Mouse (Mus musculus) small intestine, adult 2 months (tissue): ENCODE measurements around the gene Arhgap28. TPM values are rescaled to one million over a fixed set of nuclear protein-coding genes. Genes with fewer than 3 reads are reported as not detected.

ENCODE experiments used
- H3K27ac ChIP-seq: fragments of 200-500 bp; 2 replicates; pipeline ENCODE4 v1.5.1; 2012; ENCODE audit warnings: low read depth, low read length, control low read depth, inconsistent platforms; ENCODE audit not compliant: insufficient read depth
- H3K27me3 ChIP-seq: fragments of 200-500 bp; 2 replicates; pipeline ENCODE4 v1.6.1; 2012; ENCODE audit warnings: mild to moderate bottlenecking, moderate library complexity, low read length, inconsistent platforms; ENCODE audit not compliant: control insufficient read depth, insufficient read depth
- H3K36me3 ChIP-seq: fragments of 200-500 bp; 2 replicates; pipeline ENCODE4 v1.6.1; 2012; ENCODE audit warnings: mild to moderate bottlenecking, low read length, control low read depth, inconsistent platforms; ENCODE audit not compliant: control insufficient read depth, insufficient read depth
- H3K4me1 ChIP-seq: fragments of 200-500 bp; 2 replicates; pipeline ENCODE4 v1.6.1; 2012; ENCODE audit warnings: low read length, inconsistent platforms, mixed read lengths; ENCODE audit not compliant: control insufficient read depth, insufficient read depth, insufficient read length
- H3K4me3 ChIP-seq: fragments of 200-500 bp; 2 replicates; pipeline ENCODE4 v1.5.1; 2012; ENCODE audit warnings: low read depth, mild to moderate bottlenecking, control low read depth, inconsistent platforms, low read length, moderate library complexity
- CTCF ChIP-seq: fragments of 200-500 bp; IDR thresholded peaks from 2 replicates; pipeline ENCODE4 v1.5.1; 2012; ENCODE audit warnings: low read depth, mild to moderate bottlenecking, control low read depth, inconsistent platforms, low read length, moderate library complexity, mixed read lengths; ENCODE audit not compliant: insufficient replicate concordance, insufficient read length; ENCODE audit errors: extremely low read depth
- POLR2A ChIP-seq: fragments of 200-500 bp; IDR thresholded peaks from 2 replicates; pipeline ENCODE4 v1.6.1; 2012; ENCODE audit warnings: low read depth, mild to moderate bottlenecking, control low read depth, inconsistent platforms, low read length, moderate library complexity
- WGBS: fragments of 180-500 bp; shearing (Covaris S2); methylation state at CpG from one replicate; pipeline ENCODE4 v1.1.7; 2018; 5-methylcytosine and 5-hydroxymethylcytosine counted together
- polyA plus RNA-seq: library from polyadenylated mRNA; depleted of rRNA; stranded (reverse); fragments of >200 nt; gene quantifications from 2 replicates; pipeline ENCODE4 v1.2.3, GENCODE M21; 2012

Arhgap28 gene
- polyA plus RNA-seq, 1 experiment = 0.93 TPM

GRCm38 (mm10) chr17:67904315-67904944, 99.5 kb downstream of the Arhgap28 start:
- TF ChIP-seq CTCF = no peak
- TF ChIP-seq POLR2A = no peak
- no peak overlapping the region for H3K27ac ChIP-seq
- no peak overlapping the region for H3K4me3 ChIP-seq
- H3K36me3 ChIP-seq = no peaks in the 10 kb centered on the region
- no peaks in the 10 kb centered on the region for H3K27me3 ChIP-seq
- 82% methylated on average over 14 of the region's 14 CpGs for WGBS
- H3K4me1 ChIP-seq = no peaks in the 10 kb centered on the region

GRCm38 (mm10) chr17:67902847-67903246, 101.1 kb downstream of the Arhgap28 start:
- 74% methylated on average over 4 of the region's 4 CpGs for WGBS
- H3K36me3 ChIP-seq = no peaks in the 10 kb centered on the region
- H3K27me3 ChIP-seq = no peaks in the 10 kb centered on the region
- H3K27ac ChIP-seq = no peak overlapping the region
- H3K4me3 ChIP-seq = no peak overlapping the region
- no peak for TF ChIP-seq POLR2A
- no peak for TF ChIP-seq CTCF
- no peaks in the 10 kb centered on the region for H3K4me1 ChIP-seq

GRCm38 (mm10) chr17:67901161-67901560, 102.8 kb downstream of the Arhgap28 start:
- Histone ChIP-seq H3K27ac (no peak overlapping the region), H3K36me3 (no peaks in the 10 kb centered on the region), H3K4me1 (no peaks in the 10 kb centered on the region), H3K4me3 (no peak overlapping the region), H3K27me3 (no peaks in the 10 kb centered on the region)
- WGBS = 83% methylated on average over 11 of the region's 11 CpGs
- no peak for TF ChIP-seq POLR2A
- TF ChIP-seq CTCF = no peak

GRCm38 (mm10) chr17:67899376-67899775, 104.5 kb downstream of the Arhgap28 start:
- TF ChIP-seq CTCF (no peak), POLR2A (no peak)
- Histone ChIP-seq H3K36me3 (no peaks in the 10 kb centered on the region), H3K27ac (no peak overlapping the region), H3K27me3 (no peaks in the 10 kb centered on the region), H3K4me1 (no peaks in the 10 kb centered on the region), H3K4me3 (no peak overlapping the region)
- 89% methylated on average over 5 of the region's 5 CpGs for WGBS

GRCm38 (mm10) chr17:67896413-67896812, 107.5 kb downstream of the Arhgap28 start:
- Histone ChIP-seq H3K27ac (no peak overlapping the region), H3K4me1 (no peaks in the 10 kb centered on the region), H3K27me3 (no peaks in the 10 kb centered on the region), H3K36me3 (no peaks in the 10 kb centered on the region), H3K4me3 (no peak overlapping the region)
- TF ChIP-seq POLR2A = no peak
- TF ChIP-seq CTCF = no peak
- 92% methylated on average over 5 of the region's 5 CpGs for WGBS

- no peaks in the 10 kb centered on the region for H3K36me3 ChIP-seq
- no peaks in the 10 kb centered on the region for H3K27me3 ChIP-seq
- TF ChIP-seq POLR2A (no peak), CTCF (no peak)
- no peak overlapping the region for H3K4me3 ChIP-seq
- H3K27ac ChIP-seq = no peak overlapping the region
- WGBS = 64% methylated on average over 20 of the region's 20 CpGs
- no peaks in the 10 kb centered on the region for H3K4me1 ChIP-seq
Measured at GRCm38 (mm10) chr17:67889481-67890325, 114.2 kb downstream of the Arhgap28 start.

- no peaks in the 10 kb centered on the region; the same call in 1 of the 2 replicates for H3K27me3 ChIP-seq
- H3K36me3 ChIP-seq = no peaks in the 10 kb centered on the region
- WGBS = 95% methylated on average over 9 of the region's 9 CpGs
- H3K4me1 ChIP-seq = no peaks in the 10 kb centered on the region
- no peak for TF ChIP-seq POLR2A
- H3K4me3 ChIP-seq = no peak overlapping the region
- no peak overlapping the region for H3K27ac ChIP-seq
Measured at GRCm38 (mm10) chr17:67888081-67888480, 115.8 kb downstream of the Arhgap28 start.
